Mouse (Mus musculus): ENCODE results near the gene Clca3b.

Clca3b gene

GRCm38 (mm10) chr3:144801861-144802260 lies 47.3 kb downstream of the Clca3b start:
- no peaks in the 10 kb centered on the region for H3K36me3 ChIP-seq (ENCODE audit: control insufficient read depth, insufficient read depth, low read length, poor library complexity, severe bottlenecking)
- DNase-seq (ENCODE audit: low read depth, low spot score), result peak; percentile 1
- H3K27me3 ChIP-seq (ENCODE audit: control insufficient read depth, insufficient read depth, low read length, poor library complexity, severe bottlenecking), result no peaks in the 10 kb centered on the region

DNA sequence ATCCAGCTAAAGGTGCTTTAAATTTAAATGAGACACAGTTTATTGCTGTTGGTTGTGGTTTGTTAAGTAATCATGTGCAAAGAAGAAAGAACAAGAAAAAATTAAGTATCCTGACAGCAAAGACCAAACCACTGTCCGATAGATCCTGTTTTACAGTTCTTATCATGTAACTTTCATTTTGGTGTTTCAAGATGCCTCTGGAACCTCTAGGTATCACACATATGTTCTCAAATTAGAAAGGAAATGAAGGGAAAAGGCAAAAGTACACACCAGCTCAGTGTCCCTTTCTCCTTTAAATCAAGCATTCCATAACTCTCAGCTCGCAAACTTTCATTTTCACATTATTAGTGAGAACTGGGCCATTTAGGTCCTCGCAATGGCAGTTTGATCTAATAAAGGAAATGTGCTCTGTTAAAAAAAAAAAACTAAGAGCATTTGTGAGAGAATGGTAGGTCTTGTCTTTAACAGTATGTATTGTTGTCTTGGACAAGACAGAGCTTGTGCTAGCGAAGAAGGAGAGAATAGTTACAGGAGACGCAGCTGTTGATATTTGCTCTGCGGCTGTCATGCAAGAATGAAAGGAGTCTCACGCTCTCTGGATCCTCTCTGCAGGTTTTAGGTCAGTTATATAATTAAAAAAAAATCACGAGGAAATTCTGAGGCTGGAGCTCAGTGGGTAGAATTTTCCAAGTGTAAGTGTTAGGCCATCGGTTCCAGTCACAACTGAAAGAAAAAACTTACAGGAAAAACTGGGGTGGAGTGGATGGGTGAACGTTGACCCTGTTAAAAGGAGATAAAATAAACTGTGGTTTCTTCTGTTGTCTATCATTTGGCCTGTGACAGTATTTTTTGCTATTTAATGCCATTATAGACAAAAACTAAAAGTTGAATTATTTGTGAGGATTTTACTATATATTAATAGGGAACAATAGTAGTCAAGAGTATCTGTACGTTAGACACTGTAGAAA lies 63.7 kb downstream of the Clca3b start:
- DNase-seq (ENCODE audit: low read depth, low spot score), result no peak
- H3K36me3 ChIP-seq (ENCODE audit: control insufficient read depth, insufficient read depth, low read length, poor library complexity, severe bottlenecking), result no peaks in the 10 kb centered on the region
- no peaks in the 10 kb centered on the region for H3K27me3 ChIP-seq (ENCODE audit: control insufficient read depth, insufficient read depth, low read length, poor library complexity, severe bottlenecking)
